Mouse (Mus musculus) adrenal gland, adult 8-10 months (tissue): ENCODE measurements around the gene Dclk3. TPM values are rescaled to one million over a fixed set of nuclear protein-coding genes. Genes with fewer than 3 reads are reported as not detected.

Experiments
- DNase-seq: peaks from one replicate; pipeline ENCODE4 v3.0.0; 2022
- total RNA-seq, 4 experiments: library from RNA; stranded (reverse); gene quantifications; 2 replicates each; pipeline ENCODE4 v1.2.4; 2022

The Dclk3 gene
- total RNA-seq, 4 experiments from 2014 or later, result 0.75 to 1.8 (median 1.6) TPM

GRCm38 (mm10) chr9:111490583-111490982, 51.7 kb downstream of the Dclk3 start:
- DNase-seq, result no peak

GRCm38 (mm10) chr9:111491280-111491679, 52.4 kb downstream of the Dclk3 start:
- no peak for DNase-seq

- DNase-seq, result no peak
Observed at GRCm38 (mm10) chr9:111493490-111493889, 54.6 kb downstream of the Dclk3 start.

- DNase-seq, result peak; percentile 16
Observed at GRCm38 (mm10) chr9:111495561-111495960, 56.7 kb downstream of the Dclk3 start.

GRCm38 (mm10) chr9:111497074-111497811, 58.4 kb downstream of the Dclk3 start:
- peak; percentile 57 for DNase-seq

- DNase-seq, result peak; percentile 4
Observed at GRCm38 (mm10) chr9:111500211-111500610, 61.3 kb downstream of the Dclk3 start.

- no peak for DNase-seq
Observed at GRCm38 (mm10) chr9:111506075-111506474, 67.2 kb downstream of the Dclk3 start.

GRCm38 (mm10) chr9:111514586-111515473, 75.9 kb downstream of the Dclk3 start:
- DNase-seq, result no peak

- no peak for DNase-seq
Observed at GRCm38 (mm10) chr9:111515536-111515935, 76.7 kb downstream of the Dclk3 start.

GRCm38 (mm10) chr9:111522226-111522625, 83.3 kb downstream of the Dclk3 start:
- DNase-seq, result no peak

GRCm38 (mm10) chr9:111523111-111523510, 84.2 kb downstream of the Dclk3 start:
- DNase-seq, result no peak

GRCm38 (mm10) chr9:111523871-111524270, 85.0 kb downstream of the Dclk3 start:
- DNase-seq, result no peak

- no peak for DNase-seq
Observed at GRCm38 (mm10) chr9:111534744-111535423, 96.0 kb downstream of the Dclk3 start.

- no peak for DNase-seq
Observed at GRCm38 (mm10) chr9:111535445-111536064, 96.7 kb downstream of the Dclk3 start.

Other genes with a start within 250 kb of the Dclk3 start
- gene Mlh1, start 167.3 kb upstream of the Dclk3 start, total RNA-seq, result 10 to 100 TPM; 14.7 to 31.2 (median 24.7) TPM
- 10 to 100 TPM; 53.3 to 64.1 (median 57.7) TPM for gene Epm2aip1, start 167.2 kb upstream of the Dclk3 start, total RNA-seq
- 100 to 1,000 TPM in 2 of 4 experiments, 10 to 100 TPM in 2; 44.9 to 312 (median 173) TPM for gene Trank1, start 127.3 kb upstream of the Dclk3 start, total RNA-seq